Mouse (Mus musculus) MEL (cell line): Measurements from ENCODE around the gene Ctdsp2. TPM values are rescaled to one million over a fixed set of nuclear protein-coding genes. Genes with fewer than 3 reads are reported as not detected.
A peak's percentile ranks its signal among the peaks of the same experiment; 100 is the strongest.

ENCODE experiments used
- DNase-seq: peaks from one replicate; pipeline ENCODE4 v3.0.0; 2011; ENCODE audit warnings: low read depth, low spot score
- H3K27ac ChIP-seq: 2 replicates; pipeline ENCODE4 v1.5.1; 2012; ENCODE audit warnings: low read depth, mild to moderate bottlenecking, control low read depth, low read length, moderate library complexity; ENCODE audit not compliant: control insufficient read depth
- H3K27me3 ChIP-seq, 2 experiments: fragments of 150-350 bp in 1 of 2; sonication (generic) in 1 of 2; 2 replicates each; pipeline ENCODE4 v1.6.1; 2012; ENCODE audit warnings: low read length in 2 of 2, mild to moderate bottlenecking in 2 of 2, improper control_type of control experiment in 1 of 2, moderate library complexity in 1 of 2; ENCODE audit not compliant: insufficient read depth in 2 of 2, control insufficient read depth in 1 of 2
- H3K36me3 ChIP-seq, 2 experiments: 2 replicates each; pipeline ENCODE4 v1.6.1; 2012 to 2014; ENCODE audit warnings: low read length in 2 of 2, improper control_type of control experiment in 1 of 2, inconsistent platforms in 1 of 2, mild to moderate bottlenecking in 1 of 2; ENCODE audit not compliant: insufficient read depth in 2 of 2, control insufficient read depth in 1 of 2
- H3K4me1 ChIP-seq, 2 experiments: fragments of 150-350 bp in 1 of 2; sonication (generic) in 1 of 2; 2 replicates each; pipeline ENCODE4 v1.6.1; 2012; ENCODE audit warnings: low read length in 2 of 2, improper control_type of control experiment in 1 of 2, mild to moderate bottlenecking in 1 of 2; ENCODE audit not compliant: insufficient read depth in 2 of 2, control insufficient read depth in 1 of 2
- H3K4me3 ChIP-seq, 2 experiments: fragments of 150-350 bp in 1 of 2; sonication (generic) in 1 of 2; 2 replicates each; pipeline ENCODE4 v1.5.1; 2012; ENCODE audit warnings: low read depth in 2 of 2, low read length in 2 of 2, mild to moderate bottlenecking in 2 of 2, moderate library complexity in 2 of 2, control low read depth in 1 of 2, improper control_type of control experiment in 1 of 2; ENCODE audit not compliant: control insufficient read depth in 1 of 2, insufficient read depth in 1 of 2
- H3K79me2 ChIP-seq: 2 replicates; pipeline ENCODE4 v1.6.1; 2012; ENCODE audit warnings: mild to moderate bottlenecking, low read length, moderate library complexity; ENCODE audit not compliant: control insufficient read depth, poor library complexity, insufficient read depth
- H3K9ac ChIP-seq: 2 replicates; pipeline ENCODE4 v1.6.1; 2012; ENCODE audit warnings: low read depth, mild to moderate bottlenecking, control low read depth, low read length, moderate library complexity; ENCODE audit not compliant: control insufficient read depth, poor library complexity, severe bottlenecking
- H3K9me3 ChIP-seq: fragments of 150-350 bp; sonication (generic); replicated peaks from 2 replicates; pipeline ENCODE4 v1.6.1; 2012; ENCODE audit warnings: mild to moderate bottlenecking, low read length, improper control_type of control experiment, moderate library complexity; ENCODE audit not compliant: insufficient read depth
- CHD1 ChIP-seq: IDR thresholded peaks from 2 replicates; pipeline ENCODE4 v1.6.1; 2012; ENCODE audit warnings: low read depth, mild to moderate bottlenecking, inconsistent platforms, low read length, improper control_type of control experiment
- CTCF ChIP-seq, 3 experiments: IDR thresholded peaks in 2 of 3; conservative IDR thresholded peaks in 1 of 3; 2 replicates each; pipeline ENCODE4 v1.5.1; 2011 to 2012; ENCODE audit warnings: low read length in 3 of 3, low read depth in 2 of 3, mild to moderate bottlenecking in 2 of 3, improper control_type of control experiment in 1 of 3, inconsistent platforms in 1 of 3, mixed read lengths in 1 of 3, moderate library complexity in 1 of 3; ENCODE audit not compliant: control insufficient read depth in 1 of 3, insufficient read depth in 1 of 3, poor library complexity in 1 of 3, severe bottlenecking in 1 of 3
- E2F4 ChIP-seq: IDR thresholded peaks from 2 replicates; pipeline ENCODE4 v1.6.1; 2011; ENCODE audit warnings: low read depth, low read length, improper control_type of control experiment, borderline replicate concordance
- ELF1 ChIP-seq: IDR thresholded peaks from 2 replicates; pipeline ENCODE4 v1.6.1; 2014; ENCODE audit warnings: low read depth, mild to moderate bottlenecking, inconsistent platforms, low read length, improper control_type of control experiment, moderate library complexity
- EP300 ChIP-seq, 2 experiments: IDR thresholded peaks; 2 replicates each; pipeline ENCODE4 v1.6.1; 2011; ENCODE audit warnings: improper control_type of control experiment in 2 of 2, low read length in 2 of 2, low read depth in 1 of 2, mild to moderate bottlenecking in 1 of 2
- GABPA ChIP-seq: IDR thresholded peaks from 2 replicates; pipeline ENCODE4 v1.6.1; 2012; ENCODE audit warnings: low read depth, mild to moderate bottlenecking, inconsistent platforms, low read length, improper control_type of control experiment, moderate library complexity
- GATA1 ChIP-seq: IDR thresholded peaks from 2 replicates; pipeline ENCODE4 v1.6.1; 2011; ENCODE audit warnings: low read depth, low read length, improper control_type of control experiment
- HCFC1 ChIP-seq: IDR thresholded peaks from 2 replicates; pipeline ENCODE4 v1.6.1; 2012; ENCODE audit warnings: low read depth, mild to moderate bottlenecking, inconsistent platforms, low read length, improper control_type of control experiment, moderate library complexity
- JUND ChIP-seq: IDR thresholded peaks from 2 replicates; pipeline ENCODE4 v1.6.1; 2011; ENCODE audit warnings: low read depth, mild to moderate bottlenecking, improper control_type of control experiment, low read length
- MAFK ChIP-seq: IDR thresholded peaks from 2 replicates; pipeline ENCODE4 v1.6.1; 2011; ENCODE audit warnings: low read depth, mild to moderate bottlenecking, low read length, improper control_type of control experiment, borderline replicate concordance
- MAX ChIP-seq: IDR thresholded peaks from 2 replicates; pipeline ENCODE4 v1.6.1; 2011; ENCODE audit warnings: low read length, improper control_type of control experiment
- MAZ ChIP-seq: IDR thresholded peaks from 2 replicates; pipeline ENCODE4 v1.6.1; 2012; ENCODE audit warnings: low read depth, mild to moderate bottlenecking, inconsistent platforms, low read length, improper control_type of control experiment
- MEF2A ChIP-seq: IDR thresholded peaks from 2 replicates; pipeline ENCODE4 v1.6.1; 2014; ENCODE audit warnings: low read depth, mild to moderate bottlenecking, inconsistent platforms, low read length, improper control_type of control experiment; ENCODE audit not compliant: poor library complexity, insufficient replicate concordance, severe bottlenecking; ENCODE audit errors: extremely low read depth
- MXI1 ChIP-seq: IDR thresholded peaks from 2 replicates; pipeline ENCODE4 v1.6.1; 2011; ENCODE audit warnings: mild to moderate bottlenecking, low read depth, low read length, improper control_type of control experiment
- MYB ChIP-seq: IDR thresholded peaks from 2 replicates; pipeline ENCODE4 v1.6.1; 2011; ENCODE audit warnings: mild to moderate bottlenecking, low read depth, low read length, improper control_type of control experiment
- MYC ChIP-seq: IDR thresholded peaks from 2 replicates; pipeline ENCODE4 v1.6.1; 2011; ENCODE audit warnings: low read depth, mild to moderate bottlenecking, low read length, improper control_type of control experiment, moderate library complexity
- NELFE ChIP-seq: IDR thresholded peaks from 2 replicates; pipeline ENCODE4 v1.6.1; 2011; ENCODE audit warnings: low read depth, low read length, improper control_type of control experiment
- NRF1 ChIP-seq: IDR thresholded peaks from 2 replicates; pipeline ENCODE4 v1.6.1; 2014; ENCODE audit warnings: low read depth, mild to moderate bottlenecking, inconsistent platforms, low read length, improper control_type of control experiment, moderate library complexity; ENCODE audit not compliant: poor library complexity, insufficient read depth, severe bottlenecking
- POLR2AphosphoS2 ChIP-seq: IDR thresholded peaks from 2 replicates; pipeline ENCODE4 v1.6.1; 2011; ENCODE audit warnings: low read length, improper control_type of control experiment
- POLR2AphosphoS5 ChIP-seq: IDR thresholded peaks from 2 replicates; pipeline ENCODE4 v1.6.1; 2012; ENCODE audit warnings: low read depth, borderline replicate concordance, mild to moderate bottlenecking, inconsistent platforms, low read length, moderate library complexity, mixed read lengths
- RAD21 ChIP-seq: IDR thresholded peaks from 2 replicates; pipeline ENCODE4 v1.6.1; 2011; ENCODE audit warnings: mild to moderate bottlenecking, low read depth, low read length, improper control_type of control experiment
- RCOR1 ChIP-seq: IDR thresholded peaks from 2 replicates; pipeline ENCODE4 v1.6.1; 2012; ENCODE audit warnings: low read depth, mild to moderate bottlenecking, inconsistent platforms, low read length, improper control_type of control experiment
- SIN3A ChIP-seq: IDR thresholded peaks from 2 replicates; pipeline ENCODE4 v1.6.1; 2012; ENCODE audit warnings: low read length, improper control_type of control experiment, inconsistent platforms
- SMC3 ChIP-seq: IDR thresholded peaks from 2 replicates; pipeline ENCODE4 v1.6.1; 2011; ENCODE audit warnings: low read depth, low read length, improper control_type of control experiment
- TAL1 ChIP-seq: IDR thresholded peaks from 2 replicates; pipeline ENCODE4 v1.6.1; 2012; ENCODE audit warnings: mild to moderate bottlenecking, inconsistent platforms, low read length, moderate library complexity, mixed read lengths
- TBP ChIP-seq: IDR thresholded peaks from 2 replicates; pipeline ENCODE4 v1.8.0; 2011; ENCODE audit warnings: low read depth, low read length, improper control_type of control experiment
- TCF12 ChIP-seq: IDR thresholded peaks from 2 replicates; pipeline ENCODE4 v1.6.1; 2014; ENCODE audit warnings: low read depth, mild to moderate bottlenecking, inconsistent platforms, low read length, improper control_type of control experiment, moderate library complexity
- UBTF ChIP-seq: IDR thresholded peaks from 2 replicates; pipeline ENCODE4 v1.6.1; 2012; ENCODE audit warnings: low read depth, mild to moderate bottlenecking, inconsistent platforms, low read length, improper control_type of control experiment, moderate library complexity, borderline replicate concordance; ENCODE audit not compliant: insufficient read depth
- USF1 ChIP-seq: IDR thresholded peaks from 2 replicates; pipeline ENCODE4 v1.6.1; 2014; ENCODE audit warnings: low read depth, mild to moderate bottlenecking, inconsistent platforms, low read length, improper control_type of control experiment, moderate library complexity
- USF2 ChIP-seq, 2 experiments: IDR thresholded peaks; 2 replicates each; pipeline ENCODE4 v1.6.1; 2011 to 2012; ENCODE audit warnings: improper control_type of control experiment in 2 of 2, low read length in 2 of 2, borderline replicate concordance in 1 of 2, inconsistent platforms in 1 of 2, low read depth in 1 of 2, mild to moderate bottlenecking in 1 of 2; ENCODE audit not compliant: insufficient read depth in 1 of 2
- ZC3H11A ChIP-seq: IDR thresholded peaks from 2 replicates; pipeline ENCODE4 v1.6.1; 2012; ENCODE audit warnings: low read depth, mild to moderate bottlenecking, inconsistent platforms, low read length, improper control_type of control experiment
- ZKSCAN1 ChIP-seq: IDR thresholded peaks from 2 replicates; pipeline ENCODE4 v1.6.1; 2012; ENCODE audit warnings: low read depth, mild to moderate bottlenecking, inconsistent platforms, low read length, improper control_type of control experiment, moderate library complexity
- ZMIZ1 ChIP-seq: IDR thresholded peaks from 2 replicates; pipeline ENCODE4 v1.6.1; 2012; ENCODE audit warnings: low read depth, mild to moderate bottlenecking, inconsistent platforms, low read length, improper control_type of control experiment, moderate library complexity
- ZNF384 ChIP-seq: IDR thresholded peaks from 2 replicates; pipeline ENCODE4 v1.6.1; 2012; ENCODE audit warnings: low read depth, mild to moderate bottlenecking, inconsistent platforms, low read length, improper control_type of control experiment
- polyA plus RNA-seq, 2 experiments: library from polyadenylated mRNA; stranded (reverse) in 1 of 2; unstranded in 1 of 2; fragments of >175 nt in 1 of 2; fragments of >200 nt in 1 of 2; gene quantifications; 2 replicates each; pipeline versions ENCODE4 v1.2.1 to v1.2.4; 2012; ENCODE audit warnings: low replicate concordance in 2 of 2, low read depth in 1 of 2; ENCODE audit not compliant: insufficient read length in 2 of 2, insufficient read depth in 1 of 2, missing spikeins in 1 of 2
- total RNA-seq: library from RNA; depleted of rRNA; stranded (reverse); fragments of 300-350 nt; gene quantifications from 2 replicates; pipeline ENCODE4 v1.2.3, GENCODE M21; 2012; rRNA removed

Gene Ctdsp2
- total RNA-seq: 16.7 and 19.3 TPM in 2 replicates
- 10 to 100 TPM in 1 of 2 experiments, not detected in 1; 69.3 TPM for polyA plus RNA-seq

DNA sequence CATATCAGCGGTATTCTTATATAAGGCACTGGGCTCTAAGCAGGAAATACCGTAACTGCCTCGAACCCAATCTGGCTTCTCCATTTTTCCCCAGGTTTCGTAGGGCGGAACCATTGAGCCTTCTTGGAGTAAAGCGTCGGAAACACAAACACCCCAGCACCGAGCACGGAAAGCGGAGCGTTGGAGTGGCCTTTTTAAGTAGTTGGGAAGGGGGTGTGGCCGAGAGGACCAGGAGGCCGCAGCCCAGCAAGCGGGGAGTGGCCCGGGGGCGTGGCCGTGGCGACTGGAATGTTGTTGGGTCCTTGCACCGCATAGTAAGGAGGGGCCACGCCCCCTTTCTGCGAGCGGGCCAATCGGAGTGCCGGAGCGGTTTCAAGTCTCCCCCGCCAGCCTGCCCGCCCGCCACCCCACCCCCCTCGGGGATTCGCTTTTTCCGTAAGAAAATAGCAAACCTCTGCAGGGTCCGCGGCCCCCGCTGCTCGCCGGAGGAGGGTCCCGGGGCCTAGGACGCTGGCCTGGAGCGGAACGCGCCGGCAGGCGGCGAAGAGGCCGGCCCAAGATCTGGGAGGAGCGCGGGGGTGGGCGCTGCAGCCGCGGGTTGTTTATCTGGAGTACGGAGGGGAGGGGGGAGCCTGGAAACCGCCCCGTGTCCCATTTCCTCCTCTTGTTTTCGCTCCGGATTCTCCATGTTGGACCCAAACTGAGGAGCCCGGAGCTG, at the start of gene Ctdsp2:
Gene Ctdsp2, plus strand, starts transcription at position 441 of the 718 bp plus-strand sequence.
- Histone ChIP-seq H3K4me1 (peaks cover 0 to 17% of the 10 kb centered on the region in 2 experiments; a peak in 2 of 4 replicates), H3K27ac (peak within 1 kb of the TSS; percentile 79), H3K4me3 (peak within 1 kb of the TSS; percentile 90 to 100), H3K36me3 (peaks cover 0 to 5% of the 10 kb centered on the region in 2 experiments; a peak in 2 of 4 replicates), H3K9ac (peak within 1 kb of the TSS; percentile 97), H3K9me3 (no peaks in the 10 kb centered on the region), H3K79me2 (peaks cover 28% of the 10 kb centered on the region), H3K27me3 (peaks cover 0 to 8% of the 10 kb centered on the region in 2 experiments; a peak in 3 of 4 replicates)
- peak; percentile 99 for DNase-seq
- TF ChIP-seq NRF1 (no peak), SIN3A (peak; percentile 64), MXI1 (no peak), ELF1 (peak; percentile 46), CTCF (IDR thresholded peaks at IDR 0.05 in 2 of 3, conservative IDR thresholded peaks at IDR 0.05 in 1 of 3; ENCODE audit: control insufficient read depth in 1 of 3, insufficient read depth in 1 of 3, low read depth in 2 of 3, low read length in 3 of 3, poor library complexity in 1 of 3, severe bottlenecking in 1 of 3) (no peak), MAZ (peak; percentile 78; the same call in 1 of the 2 replicates), UBTF (0 out of 2 replicates have a peak, but pooled peaks have one; percentile 20), GABPA (no peak), USF1 (no peak), MYC (no peak), MEF2A (no peak), TCF12 (0 out of 2 replicates have a peak, but pooled peaks have one; percentile 10), EP300 (IDR thresholded peaks at IDR 0.05; ENCODE audit: low read depth in 1 of 2, low read length in 2 of 2) (0 out of 4 replicates have a peak, but pooled peaks of 1 of the 2 experiments have one; percentile 24), RAD21 (no peak), E2F4 (no peak), CHD1 (no peak), MAFK (no peak), POLR2AphosphoS5 (no peak), TAL1 (no peak), HCFC1 (0 out of 2 replicates have a peak, but pooled peaks have one; percentile 8), GATA1 (no peak), ZC3H11A (no peak), ZMIZ1 (peak; percentile 91; the same call in 1 of the 2 replicates), RCOR1 (no peak; the same call in 1 of the 2 replicates), JUND (no peak), ZKSCAN1 (no peak), MAX (peak; percentile 26; the same call in 1 of the 2 replicates), NELFE (peak; percentile 58), SMC3 (no peak), USF2 (IDR thresholded peaks at IDR 0.05; ENCODE audit: borderline replicate concordance in 1 of 2, insufficient read depth in 1 of 2, low read depth in 1 of 2, low read length in 2 of 2) (no peak), ZNF384 (no peak), POLR2AphosphoS2 (no peak), TBP (peak; percentile 92), MYB (no peak)
